Mouse (Mus musculus) retina, adult 2 months (tissue): ENCODE data around the gene Sppl2b.
"Not testable (repeated sequence)": the region's sequence is repeated elsewhere in the genome, so short reads cannot be mapped to it uniquely, and the experiment has no call there.

Source experiments
- DNase-seq: peaks from one replicate; pipeline ENCODE4 v3.0.0-alpha.2; 2012; ENCODE audit warnings: low read depth, low spot score

Sppl2b gene

GRCm38 (mm10) chr10:80854913-80855748 is at the start of gene Sppl2b, which contains the start of gene Lsm7:
Sppl2b (plus strand) TSS chr10:80855275.
Lsm7 (minus strand) TSS chr10:80855209.
- peak; percentile 92 for DNase-seq

- DNase-seq = no peak
These were observed 49.8 kb upstream of the Sppl2b start for GRCm38 (mm10) chr10:80805322-80805721.

GRCm38 (mm10) chr10:80805925-80806324 is 49.1 kb upstream of the Sppl2b start:
- DNase-seq = no peak

GRCm38 (mm10) chr10:80806341-80807056 is 48.6 kb upstream of the Sppl2b start:
- DNase-seq = no peak

- peak; percentile 80 for DNase-seq
These were observed 47.9 kb upstream of the Sppl2b start for GRCm38 (mm10) chr10:80807057-80807627.

- DNase-seq = peak; percentile 69
These were observed 46.7 kb upstream of the Sppl2b start for GRCm38 (mm10) chr10:80808099-80808984.

- DNase-seq = no peak
These were observed 46.0 kb upstream of the Sppl2b start for GRCm38 (mm10) chr10:80808985-80809632.

GRCm38 (mm10) chr10:80810084-80810483 is 45.0 kb upstream of the Sppl2b start:
- no peak for DNase-seq

GRCm38 (mm10) chr10:80812391-80813041 is 42.6 kb upstream of the Sppl2b start:
- DNase-seq = no peak

- DNase-seq = no peak
These were observed 41.7 kb upstream of the Sppl2b start, which contains the start of gene Jsrp1 for GRCm38 (mm10) chr10:80813366-80813765. Jsrp1 (minus strand) TSS chr10:80813498.

- DNase-seq = no peak
These were observed 40.3 kb upstream of the Sppl2b start for GRCm38 (mm10) chr10:80814800-80815199.

GRCm38 (mm10) chr10:80816303-80816702 is 38.8 kb upstream of the Sppl2b start:
- not testable (repeated sequence) for DNase-seq

GRCm38 (mm10) chr10:80817164-80817563 is 37.9 kb upstream of the Sppl2b start:
- no peak for DNase-seq

- not testable (repeated sequence) for DNase-seq
These were observed 37.1 kb upstream of the Sppl2b start for GRCm38 (mm10) chr10:80817955-80818354.

- DNase-seq = no peak
These were observed 36.3 kb upstream of the Sppl2b start for GRCm38 (mm10) chr10:80818599-80819281.

GRCm38 (mm10) chr10:80819406-80819805 is 35.7 kb upstream of the Sppl2b start:
- no peak for DNase-seq

- no peak for DNase-seq
These were observed 33.1 kb upstream of the Sppl2b start for GRCm38 (mm10) chr10:80821991-80822390.

GRCm38 (mm10) chr10:80822528-80822927 is 32.5 kb upstream of the Sppl2b start:
- DNase-seq = no peak

GRCm38 (mm10) chr10:80823316-80823715 is 31.8 kb upstream of the Sppl2b start:
- no peak for DNase-seq
